Mouse (Mus musculus): ENCODE measurements at regions not wholly inside any gene's neighbourhood (a gene's known extent, or its start where the extent isn't known, plus 50 kb on each side); places are given as distances from the start of the nearest gene placed in this dataset.
A peak's percentile ranks its signal among the peaks of the same experiment; 100 is the strongest.

- Histone ChIP-seq H3K27me3 (ENCODE audit: control insufficient read depth, insufficient read depth, low read length) (no peaks in the 10 kb centered on the region), H3K9me3 (ENCODE audit: control insufficient read depth, low read length) (no peaks in the 10 kb centered on the region), H3K4me3 (ENCODE audit: low read depth, low read length) (no peak overlapping the region), H3K4me1 (replicated peaks; ENCODE audit: control insufficient read depth, insufficient read depth) (no peaks in the 10 kb centered on the region), H3K36me3 (ENCODE audit: control insufficient read depth, insufficient read depth, low read length) (no peaks in the 10 kb centered on the region), H3K4me2 (replicated peaks; ENCODE audit: low read depth) (no peak overlapping the region), H3K9ac (ENCODE audit: low read length) (no peak overlapping the region), H3K27ac (replicated peaks) (no peak overlapping the region)
- DNase-seq (ENCODE audit: low spot score) (no peak), ATAC-seq (ENCODE audit: low FRiP score, low TSS enrichment) (no peak)
- TF ChIP-seq CTCF (IDR thresholded peaks at IDR 0.05; ENCODE audit: low read depth) (no peak), EP300 (optimal IDR thresholded peaks at IDR 0.05) (no peak)
- WGBS = 84% methylated on average over 9 of the region's 9 CpGs
These were observed 159.6 kb downstream of the 3110018I06Rik start for GRCm38 (mm10) chr12:107648008-107648407.

- TF ChIP-seq CTCF (IDR thresholded peaks at IDR 0.05; ENCODE audit: low read depth) (no peak), EP300 (optimal IDR thresholded peaks at IDR 0.05) (no peak)
- no peak overlapping the region for H3K4me2 ChIP-seq (replicated peaks; ENCODE audit: low read depth)
- no peak overlapping the region for H3K4me3 ChIP-seq (ENCODE audit: low read depth, low read length)
- DNase-seq (ENCODE audit: low spot score) = no peak
- WGBS = 60% methylated on average over 3 of the region's 3 CpGs
- H3K9me3 ChIP-seq (ENCODE audit: control insufficient read depth, low read length) = no peaks in the 10 kb centered on the region
- H3K27me3 ChIP-seq (ENCODE audit: control insufficient read depth, insufficient read depth, low read length) = no peaks in the 10 kb centered on the region
- no peak overlapping the region for H3K27ac ChIP-seq (replicated peaks)
- no peaks in the 10 kb centered on the region for H3K4me1 ChIP-seq (replicated peaks; ENCODE audit: control insufficient read depth, insufficient read depth)
- H3K9ac ChIP-seq (ENCODE audit: low read length) = no peak overlapping the region
- H3K36me3 ChIP-seq (ENCODE audit: control insufficient read depth, insufficient read depth, low read length) = no peaks in the 10 kb centered on the region
- no peak for ATAC-seq (ENCODE audit: low FRiP score, low TSS enrichment)
These were observed 163.8 kb downstream of the 3110018I06Rik start for GRCm38 (mm10) chr12:107652126-107652728.

GRCm38 (mm10) chr12:107653131-107653530, 164.7 kb downstream of the 3110018I06Rik start:
- Histone ChIP-seq H3K27me3 (ENCODE audit: control insufficient read depth, insufficient read depth, low read length) (no peaks in the 10 kb centered on the region), H3K4me2 (replicated peaks; ENCODE audit: low read depth) (no peak overlapping the region), H3K36me3 (ENCODE audit: control insufficient read depth, insufficient read depth, low read length) (no peaks in the 10 kb centered on the region), H3K4me3 (ENCODE audit: low read depth, low read length) (no peak overlapping the region), H3K4me1 (replicated peaks; ENCODE audit: control insufficient read depth, insufficient read depth) (no peaks in the 10 kb centered on the region), H3K9me3 (ENCODE audit: control insufficient read depth, low read length) (no peaks in the 10 kb centered on the region), H3K27ac (replicated peaks) (no peak overlapping the region), H3K9ac (ENCODE audit: low read length) (no peak overlapping the region)
- DNase-seq (ENCODE audit: low spot score) (no peak), ATAC-seq (ENCODE audit: low FRiP score, low TSS enrichment) (peak; percentile 54; the same call in 1 of the 2 replicates)
- TF ChIP-seq CTCF (IDR thresholded peaks at IDR 0.05; ENCODE audit: low read depth) (no peak), EP300 (optimal IDR thresholded peaks at IDR 0.05) (no peak)
- 29% methylated on average over 7 of the region's 7 CpGs for WGBS

- Histone ChIP-seq H3K27ac (replicated peaks) (no peak overlapping the region), H3K4me1 (replicated peaks; ENCODE audit: control insufficient read depth, insufficient read depth) (no peaks in the 10 kb centered on the region), H3K27me3 (ENCODE audit: control insufficient read depth, insufficient read depth, low read length) (no peaks in the 10 kb centered on the region), H3K4me3 (ENCODE audit: low read depth, low read length) (no peak overlapping the region), H3K9ac (ENCODE audit: low read length) (no peak overlapping the region), H3K36me3 (ENCODE audit: control insufficient read depth, insufficient read depth, low read length) (no peaks in the 10 kb centered on the region), H3K9me3 (ENCODE audit: control insufficient read depth, low read length) (no peaks in the 10 kb centered on the region), H3K4me2 (replicated peaks; ENCODE audit: low read depth) (no peak overlapping the region)
- ATAC-seq (ENCODE audit: low FRiP score, low TSS enrichment) (no peak), DNase-seq (ENCODE audit: low spot score) (no peak)
- TF ChIP-seq CTCF (IDR thresholded peaks at IDR 0.05; ENCODE audit: low read depth) (no peak), EP300 (optimal IDR thresholded peaks at IDR 0.05) (no peak)
- 51% methylated on average over 5 of the region's 5 CpGs for WGBS
These were observed 168.4 kb downstream of the 3110018I06Rik start for GRCm38 (mm10) chr12:107656846-107657245.

- DNase-seq (ENCODE audit: low spot score) (no peak), ATAC-seq (ENCODE audit: low FRiP score, low TSS enrichment) (no peak)
- TF ChIP-seq CTCF (IDR thresholded peaks at IDR 0.05; ENCODE audit: low read depth) = no peak
- no peak for TF ChIP-seq EP300 (optimal IDR thresholded peaks at IDR 0.05)
- Histone ChIP-seq H3K4me2 (replicated peaks; ENCODE audit: low read depth) (no peak overlapping the region), H3K9me3 (ENCODE audit: control insufficient read depth, low read length) (no peaks in the 10 kb centered on the region), H3K27ac (replicated peaks) (no peak overlapping the region), H3K9ac (ENCODE audit: low read length) (no peak overlapping the region), H3K27me3 (ENCODE audit: control insufficient read depth, insufficient read depth, low read length) (no peaks in the 10 kb centered on the region), H3K4me3 (ENCODE audit: low read depth, low read length) (no peak overlapping the region), H3K4me1 (replicated peaks; ENCODE audit: control insufficient read depth, insufficient read depth) (no peaks in the 10 kb centered on the region), H3K36me3 (ENCODE audit: control insufficient read depth, insufficient read depth, low read length) (no peaks in the 10 kb centered on the region)
- 89% methylated on average over 12 of the region's 12 CpGs for WGBS
These were observed 169.8 kb downstream of the 3110018I06Rik start for GRCm38 (mm10) chr12:107658241-107658640.

GRCm38 (mm10) chr12:107658821-107659220, 170.4 kb downstream of the 3110018I06Rik start:
- no peak for TF ChIP-seq CTCF (IDR thresholded peaks at IDR 0.05; ENCODE audit: low read depth)
- Histone ChIP-seq H3K9ac (ENCODE audit: low read length) (no peak overlapping the region), H3K36me3 (ENCODE audit: control insufficient read depth, insufficient read depth, low read length) (no peaks in the 10 kb centered on the region), H3K27me3 (ENCODE audit: control insufficient read depth, insufficient read depth, low read length) (no peaks in the 10 kb centered on the region), H3K4me2 (replicated peaks; ENCODE audit: low read depth) (no peak overlapping the region), H3K4me1 (replicated peaks; ENCODE audit: control insufficient read depth, insufficient read depth) (no peaks in the 10 kb centered on the region), H3K9me3 (ENCODE audit: control insufficient read depth, low read length) (no peaks in the 10 kb centered on the region), H3K27ac (replicated peaks) (no peak overlapping the region), H3K4me3 (ENCODE audit: low read depth, low read length) (no peak overlapping the region)
- DNase-seq (ENCODE audit: low spot score) (no peak), ATAC-seq (ENCODE audit: low FRiP score, low TSS enrichment) (no peak)
- 79% methylated on average over 9 of the region's 9 CpGs for WGBS

Data from stomach, postnatal 0 days (tissue).